Mouse (Mus musculus) frontal cortex, adult 2 months (tissue): ENCODE data around the gene Thsd4. TPM values are rescaled to one million over a fixed set of nuclear protein-coding genes. Genes with fewer than 3 reads are reported as not detected.
"Not testable (repeated sequence)": the region's sequence is repeated elsewhere in the genome, so short reads cannot be mapped to it uniquely, and the experiment has no call there.

ENCODE experiments used
- DNase-seq, 2 experiments: peaks; one replicate each; pipeline ENCODE4 v3.0.0; 2022; ENCODE audit warnings: low spot score in 1 of 2; ENCODE audit errors: extremely low spot score in 1 of 2
- polyA plus RNA-seq: library from polyadenylated mRNA; depleted of rRNA; stranded (reverse); fragments of >200 nt; gene quantifications from 2 replicates; pipeline ENCODE4 v1.2.3, GENCODE M21; 2012

The Thsd4 gene
- polyA plus RNA-seq, 1 experiment: 4.7 TPM

- DNase-seq: no peak
These were observed 565.4 kb downstream of the Thsd4 start for GRCm38 (mm10) chr9:59956496-59956895.

DNA sequence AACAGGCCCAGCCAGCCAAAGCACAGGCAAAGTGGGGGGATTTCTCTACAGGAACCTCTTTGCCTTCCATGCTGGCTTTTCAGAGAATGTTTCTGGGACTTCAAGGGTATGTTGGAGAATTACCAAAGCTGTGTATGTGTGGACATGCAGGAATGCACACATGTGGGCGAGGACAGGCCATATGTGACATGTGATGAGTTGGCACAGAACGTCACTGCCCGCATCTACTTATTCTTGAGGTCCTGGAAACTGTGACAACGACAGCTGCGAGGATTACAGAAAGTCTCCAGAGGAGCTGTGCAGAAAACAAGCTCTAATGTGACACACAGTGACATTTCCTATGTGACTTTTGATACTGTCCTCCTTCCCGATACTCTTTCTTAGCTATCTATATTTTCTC lies 566.2 kb downstream of the Thsd4 start:
- no peak for DNase-seq

GRCm38 (mm10) chr9:59955199-59955598 lies 566.6 kb downstream of the Thsd4 start:
- no peak for DNase-seq

- DNase-seq: no peak
These were observed 568.3 kb downstream of the Thsd4 start for GRCm38 (mm10) chr9:59953556-59953955.

GRCm38 (mm10) chr9:59952515-59953070 lies 569.3 kb downstream of the Thsd4 start:
- DNase-seq: no peak

DNA sequence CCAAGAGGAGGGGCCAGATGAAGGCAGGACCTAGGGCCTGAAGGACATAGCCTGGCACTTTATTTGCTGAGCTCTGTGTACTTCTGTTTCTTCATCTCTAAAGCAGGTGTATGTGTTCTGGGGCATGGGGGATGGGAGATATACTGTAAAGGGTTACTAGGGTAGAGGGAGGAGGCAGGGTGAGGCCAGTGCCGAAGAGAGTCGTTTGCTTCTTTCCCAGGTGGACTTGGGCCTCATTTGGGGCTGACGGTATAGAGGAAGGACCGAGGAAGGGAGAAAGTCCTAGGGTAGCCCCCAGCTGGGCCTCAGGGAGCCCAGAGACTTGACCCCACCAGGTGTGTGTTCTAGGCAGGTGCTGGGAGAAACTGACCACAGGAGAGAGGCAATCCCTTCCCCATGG lies 569.9 kb downstream of the Thsd4 start:
- no peak for DNase-seq

- no peak for DNase-seq
These were observed 570.7 kb downstream of the Thsd4 start for GRCm38 (mm10) chr9:59951001-59951750.

DNA sequence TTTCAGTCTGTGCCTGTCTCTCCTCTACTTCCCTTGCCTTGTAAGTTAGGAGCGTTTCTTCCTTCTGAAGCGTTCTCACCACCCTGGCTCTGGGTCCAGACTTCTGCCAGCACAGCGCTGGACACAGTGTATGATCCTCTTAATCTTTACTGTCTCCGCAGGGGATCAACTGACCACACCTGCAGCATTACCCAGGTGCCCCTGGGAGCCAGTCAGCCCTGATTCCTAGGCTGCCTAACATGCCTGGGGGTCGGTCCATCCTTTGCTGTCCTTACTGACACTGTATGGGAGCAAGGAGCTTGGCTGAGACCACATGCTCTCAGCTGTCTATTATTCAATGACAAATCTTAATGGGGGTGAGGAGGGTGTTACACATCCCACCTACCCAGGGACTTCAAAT lies 571.9 kb downstream of the Thsd4 start:
- no peak for DNase-seq

DNA sequence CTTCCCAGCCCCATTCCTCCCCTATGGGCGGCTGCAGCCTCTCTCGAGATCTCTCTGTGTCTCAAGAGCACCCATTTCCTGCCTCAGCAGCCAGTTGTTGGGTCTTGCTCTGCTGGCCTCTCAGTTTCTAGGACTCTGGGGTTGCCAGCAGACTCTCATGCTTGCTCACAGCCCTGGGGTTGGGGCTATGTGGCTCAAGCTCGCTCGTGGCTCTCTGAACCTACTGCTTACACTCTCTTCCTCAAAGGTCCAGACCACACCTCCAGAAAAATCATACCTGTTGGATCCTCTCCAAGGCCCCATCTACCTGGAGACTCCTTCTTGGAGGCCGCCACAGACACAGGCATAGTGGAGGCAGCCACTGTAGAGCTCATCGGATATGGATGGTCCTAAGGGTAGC lies 572.3 kb downstream of the Thsd4 start:
- no peak for DNase-seq

GRCm38 (mm10) chr9:59948691-59949250 lies 573.1 kb downstream of the Thsd4 start:
- DNase-seq: no peak

GRCm38 (mm10) chr9:59948226-59948625 lies 573.6 kb downstream of the Thsd4 start:
- no peak for DNase-seq

DNA sequence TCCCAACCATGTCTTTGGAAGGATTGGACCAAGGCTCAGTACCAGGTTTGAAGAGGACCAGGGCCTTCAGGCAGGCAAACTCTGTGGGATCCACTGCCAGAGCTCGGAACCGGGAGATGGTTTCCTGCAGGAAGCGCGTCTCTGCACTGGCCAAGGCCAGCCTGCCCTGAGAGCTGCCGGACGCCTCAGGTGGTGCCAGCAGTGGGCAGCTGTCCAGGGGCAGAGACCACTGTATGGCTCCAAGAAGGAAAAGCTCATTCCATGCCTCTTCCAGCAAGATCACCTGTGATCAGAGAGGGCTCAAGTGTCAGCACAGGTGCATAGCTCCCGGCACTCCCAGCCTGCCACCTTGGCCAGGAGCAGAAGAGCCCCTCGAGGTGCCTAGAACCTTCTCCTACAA lies 574.6 kb downstream of the Thsd4 start:
- no peak for DNase-seq

GRCm38 (mm10) chr9:59945241-59945640 lies 576.6 kb downstream of the Thsd4 start:
- DNase-seq: no peak

GRCm38 (mm10) chr9:59943826-59944225 lies 578.0 kb downstream of the Thsd4 start:
- no peak for DNase-seq

DNA sequence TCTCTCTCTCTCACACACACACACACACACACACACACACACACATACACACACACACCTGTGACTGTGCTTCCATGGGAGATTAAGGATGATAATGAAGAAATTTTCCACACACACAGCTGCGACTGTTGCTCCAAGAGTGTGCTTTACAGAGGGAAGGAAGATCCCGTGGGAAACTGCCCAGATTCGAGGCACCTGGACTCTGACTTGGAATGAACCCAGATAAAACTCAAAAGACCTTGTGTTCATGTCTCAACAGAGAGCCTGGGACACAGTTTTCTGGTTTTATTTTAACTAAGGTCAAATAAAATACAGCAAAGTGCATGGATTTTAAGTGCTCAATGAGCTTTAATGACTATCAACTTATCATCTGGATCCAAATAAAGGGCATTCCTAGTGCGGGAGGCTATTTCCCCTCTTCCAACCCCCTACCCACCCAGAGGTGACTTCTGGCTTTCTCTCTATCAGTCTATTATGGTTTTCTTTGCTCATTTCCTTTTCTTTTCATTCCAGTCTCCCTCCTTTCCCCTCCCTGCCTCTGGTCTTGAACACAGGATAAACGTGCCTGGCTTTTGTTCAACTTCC lies 579.3 kb downstream of the Thsd4 start:
- DNase-seq: no peak

- DNase-seq: no peak
These were observed 579.9 kb downstream of the Thsd4 start for GRCm38 (mm10) chr9:59941885-59942350.

DNA sequence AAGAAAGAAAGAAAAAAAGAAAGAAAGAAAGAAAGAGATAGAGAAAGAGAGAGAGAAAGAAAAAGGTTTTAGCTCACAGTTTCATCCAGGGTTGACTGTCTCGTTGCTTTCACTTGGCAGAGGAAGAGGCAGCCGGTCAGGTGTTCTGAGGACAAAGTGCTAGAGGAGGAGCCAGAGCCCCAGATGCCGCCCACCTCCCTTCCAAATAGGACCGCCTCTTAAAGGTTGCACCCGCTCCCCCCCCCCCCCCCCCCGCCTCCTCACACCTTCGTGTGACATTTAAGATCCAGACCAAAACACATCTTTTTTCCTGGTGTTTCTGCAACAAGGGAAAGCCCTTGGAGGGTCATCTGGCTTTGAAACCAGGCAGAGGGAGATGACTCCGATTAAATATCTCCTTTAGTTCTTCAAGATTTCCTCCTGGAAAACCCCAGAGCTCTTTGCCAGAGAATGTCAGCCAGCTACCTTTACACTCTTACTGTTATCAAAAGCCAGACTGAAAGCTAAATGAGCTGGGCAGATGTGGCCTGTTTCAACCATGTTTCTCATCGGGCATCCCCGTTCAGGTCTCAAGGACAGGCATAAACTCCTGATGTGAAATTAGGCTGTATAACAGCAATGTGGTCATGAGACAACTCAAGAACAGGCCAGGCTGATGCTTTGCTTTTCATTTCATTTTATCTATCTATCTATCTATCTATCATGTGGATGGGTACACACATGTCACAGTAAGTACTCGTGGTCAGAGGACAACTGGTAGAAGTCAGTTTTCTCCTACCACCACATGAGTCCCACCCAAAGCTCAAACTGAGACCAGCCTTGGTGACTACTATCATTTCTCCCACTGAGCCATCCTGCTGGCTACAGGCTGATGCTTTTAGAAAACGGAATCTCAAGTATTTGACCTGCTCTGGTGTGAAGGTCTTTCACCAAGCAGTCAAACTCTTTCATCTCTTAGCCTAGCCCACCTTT lies 580.6 kb downstream of the Thsd4 start:
- DNase-seq: no peak

GRCm38 (mm10) chr9:59939691-59940090 lies 582.2 kb downstream of the Thsd4 start:
- DNase-seq: no peak

GRCm38 (mm10) chr9:59938529-59938928 lies 583.3 kb downstream of the Thsd4 start:
- DNase-seq: no peak

GRCm38 (mm10) chr9:59935866-59936265 lies 586.0 kb downstream of the Thsd4 start:
- DNase-seq: not testable (repeated sequence)
